Mouse (Mus musculus): ENCODE measurements around the gene Slx1b. TPM values are rescaled to one million over a fixed set of nuclear protein-coding genes. Genes with fewer than 3 reads are reported as not detected.

Slx1b gene
- polyA plus RNA-seq, 1 experiment from 2014 or later: 6.1 TPM

DNA sequence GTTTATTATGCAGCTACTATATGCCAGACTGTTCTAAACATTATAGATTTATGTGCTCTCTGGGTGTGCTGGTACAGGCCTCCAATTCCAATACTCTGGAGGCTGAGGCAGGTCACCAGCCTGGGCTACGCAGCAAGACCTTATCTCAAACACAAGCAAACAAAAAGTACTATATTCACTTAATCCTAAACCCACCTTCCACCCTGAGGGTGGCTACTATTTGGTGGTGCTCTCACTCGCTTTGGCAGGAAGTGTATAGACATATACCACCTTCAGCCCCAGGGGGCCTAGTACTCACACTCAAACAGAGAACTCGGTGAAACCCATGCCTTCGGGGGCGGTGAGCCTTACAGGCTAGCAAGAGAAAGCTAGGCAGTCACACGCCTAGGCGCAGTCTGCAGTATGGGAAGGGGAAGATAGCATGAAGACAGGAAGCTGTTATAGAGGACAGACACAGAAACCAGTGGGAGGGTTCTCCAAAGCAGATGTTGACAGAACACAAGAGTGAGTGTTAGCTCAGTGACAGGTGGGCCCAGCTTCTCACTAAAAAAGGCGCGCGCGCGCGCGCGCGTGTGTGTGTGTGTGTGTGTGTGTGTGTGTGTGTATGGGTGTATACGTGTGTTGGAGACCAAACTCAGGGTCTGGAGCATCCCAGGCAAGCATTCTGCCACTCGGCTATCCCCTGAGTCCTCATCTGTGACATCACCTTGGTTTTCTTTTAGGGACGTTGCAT lies 12.0 kb upstream of the Slx1b start, which contains the start of gene Coro1a:
Coro1a (minus strand) TSS at position 346 of the 733 bp plus-strand sequence.
- WGBS (ENCODE audit: insufficient replicate concordance): 85% methylated on average over 19 of the region's 19 CpGs
- peaks cover 34% of the 10 kb centered on the region for H3K27me3 ChIP-seq (ENCODE audit: control insufficient read depth, insufficient read depth, low read length)
- H3K9me3 ChIP-seq (replicated peaks; ENCODE audit: control insufficient read depth, low read length): no peaks in the 10 kb centered on the region; the same call in 1 of the 2 replicates
- H3K4me3 ChIP-seq (ENCODE audit: low read depth, low read length): no peak within 1 kb of the TSS
- no peak within 1 kb of the TSS for H3K9ac ChIP-seq (ENCODE audit: low read depth, low read length)
- H3K36me3 ChIP-seq (ENCODE audit: control insufficient read depth, insufficient read depth, low read length): no peaks in the 10 kb centered on the region
- H3K4me2 ChIP-seq: no peak within 1 kb of the TSS
- ATAC-seq (replicated peaks; ENCODE audit: insufficient number of reproducible peaks, low FRiP score, low TSS enrichment): no peak
- H3K27ac ChIP-seq (ENCODE audit: low read depth, low read length): no peak within 1 kb of the TSS
- peaks cover 7% of the 10 kb centered on the region for H3K4me1 ChIP-seq (ENCODE audit: control insufficient read depth, insufficient read depth, low read length)

GRCm38 (mm10) chr7:126704121-126704980 lies 8.8 kb upstream of the Slx1b start:
- Histone ChIP-seq H3K4me1 (ENCODE audit: control insufficient read depth, insufficient read depth, low read length) (peaks cover 13% of the 10 kb centered on the region), H3K4me2 (peak overlapping the region; percentile 78), H3K9me3 (replicated peaks; ENCODE audit: control insufficient read depth, low read length) (no peaks in the 10 kb centered on the region; the same call in 1 of the 2 replicates), H3K27me3 (ENCODE audit: control insufficient read depth, insufficient read depth, low read length) (peaks cover 41% of the 10 kb centered on the region), H3K9ac (ENCODE audit: low read depth, low read length) (peak overlapping the region; percentile 60), H3K36me3 (ENCODE audit: control insufficient read depth, insufficient read depth, low read length) (no peaks in the 10 kb centered on the region), H3K27ac (ENCODE audit: low read depth, low read length) (no peak overlapping the region), H3K4me3 (ENCODE audit: low read depth, low read length) (peak overlapping the region; percentile 48)
- ATAC-seq (replicated peaks; ENCODE audit: insufficient number of reproducible peaks, low FRiP score, low TSS enrichment): peak; percentile 23; the same call in 1 of the 2 replicates
- WGBS (ENCODE audit: insufficient replicate concordance): 3% methylated on average over 39 of the region's 39 CpGs

- no peak for ATAC-seq (replicated peaks; ENCODE audit: insufficient number of reproducible peaks, low FRiP score, low TSS enrichment)
- Histone ChIP-seq H3K27ac (ENCODE audit: low read depth, low read length) (no peak overlapping the region), H3K4me3 (ENCODE audit: low read depth, low read length) (peak overlapping the region; percentile 48; the same call in 1 of the 2 replicates), H3K4me1 (ENCODE audit: control insufficient read depth, insufficient read depth, low read length) (peaks cover 13% of the 10 kb centered on the region), H3K36me3 (ENCODE audit: control insufficient read depth, insufficient read depth, low read length) (no peaks in the 10 kb centered on the region), H3K9me3 (replicated peaks; ENCODE audit: control insufficient read depth, low read length) (no peaks in the 10 kb centered on the region), H3K9ac (ENCODE audit: low read depth, low read length) (no peak overlapping the region), H3K4me2 (peak overlapping the region; percentile 78), H3K27me3 (ENCODE audit: control insufficient read depth, insufficient read depth, low read length) (peaks cover 41% of the 10 kb centered on the region)
- WGBS (ENCODE audit: insufficient replicate concordance): 24% methylated on average over 7 of the region's 7 CpGs
Measured at GRCm38 (mm10) chr7:126703757-126704077, 8.1 kb upstream of the Slx1b start.

GRCm38 (mm10) chr7:126702861-126703756 lies 7.5 kb upstream of the Slx1b start:
- ATAC-seq (replicated peaks; ENCODE audit: insufficient number of reproducible peaks, low FRiP score, low TSS enrichment): no peak
- Histone ChIP-seq H3K27ac (ENCODE audit: low read depth, low read length) (no peak overlapping the region), H3K4me2 (no peak overlapping the region), H3K9me3 (replicated peaks; ENCODE audit: control insufficient read depth, low read length) (no peaks in the 10 kb centered on the region), H3K36me3 (ENCODE audit: control insufficient read depth, insufficient read depth, low read length) (no peaks in the 10 kb centered on the region), H3K27me3 (ENCODE audit: control insufficient read depth, insufficient read depth, low read length) (peaks cover 41% of the 10 kb centered on the region), H3K4me1 (ENCODE audit: control insufficient read depth, insufficient read depth, low read length) (peaks cover 13% of the 10 kb centered on the region), H3K4me3 (ENCODE audit: low read depth, low read length) (no peak overlapping the region), H3K9ac (ENCODE audit: low read depth, low read length) (no peak overlapping the region)
- WGBS (ENCODE audit: insufficient replicate concordance): 74% methylated on average over 12 of the region's 12 CpGs

GRCm38 (mm10) chr7:126702358-126702757 lies 6.8 kb upstream of the Slx1b start:
- ATAC-seq (replicated peaks; ENCODE audit: insufficient number of reproducible peaks, low FRiP score, low TSS enrichment): no peak
- Histone ChIP-seq H3K27me3 (ENCODE audit: control insufficient read depth, insufficient read depth, low read length) (peaks cover 41% of the 10 kb centered on the region), H3K9ac (ENCODE audit: low read depth, low read length) (no peak overlapping the region)

DNA sequence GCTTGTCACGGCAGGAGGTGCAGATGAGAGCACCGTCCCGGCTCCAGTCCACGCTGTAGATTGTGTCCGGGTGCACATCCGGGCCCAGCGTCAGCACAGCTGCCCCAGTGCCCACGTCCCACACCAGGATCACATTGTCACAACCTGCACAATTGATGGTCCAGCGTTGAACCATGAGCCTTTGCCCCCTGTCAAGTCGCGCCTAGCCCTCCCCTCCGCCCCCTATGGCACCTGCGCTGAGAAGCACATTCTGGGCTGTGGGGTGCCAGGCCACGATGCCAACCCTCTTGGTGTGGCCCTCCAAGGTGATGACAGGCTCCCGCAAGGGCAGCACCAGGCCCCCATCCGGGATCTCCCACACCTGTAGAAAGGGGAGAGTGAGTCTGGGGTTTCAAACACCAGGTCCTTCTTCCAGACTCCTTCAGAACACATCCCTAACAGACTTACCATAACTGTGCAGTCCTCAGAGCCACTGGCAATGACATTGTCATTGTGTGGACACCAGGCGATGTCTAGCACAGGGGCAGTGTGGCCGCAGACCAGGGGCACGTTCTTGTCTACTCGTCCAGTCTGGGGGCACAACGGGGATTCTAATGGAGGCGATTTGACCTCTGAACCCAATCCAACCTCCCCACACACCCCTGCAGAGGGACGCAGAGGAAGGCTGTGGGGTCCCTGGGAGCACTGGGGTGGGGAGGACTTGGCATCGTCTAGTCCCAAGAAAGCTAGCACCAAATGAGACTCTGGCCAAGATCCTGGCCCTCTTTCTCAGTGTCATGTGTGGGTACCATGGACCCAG lies 6.2 kb upstream of the Slx1b start:
- ATAC-seq (replicated peaks; ENCODE audit: insufficient number of reproducible peaks, low FRiP score, low TSS enrichment): no peak
- H3K9me3 ChIP-seq (replicated peaks; ENCODE audit: control insufficient read depth, low read length): no peaks in the 10 kb centered on the region
- peaks cover 17% of the 10 kb centered on the region for H3K4me1 ChIP-seq (ENCODE audit: control insufficient read depth, insufficient read depth, low read length)
- no peak overlapping the region for H3K9ac ChIP-seq (ENCODE audit: low read depth, low read length)
- peaks cover 41% of the 10 kb centered on the region for H3K27me3 ChIP-seq (ENCODE audit: control insufficient read depth, insufficient read depth, low read length)
- peak overlapping the region; percentile 52 for H3K4me2 ChIP-seq
- no peaks in the 10 kb centered on the region for H3K36me3 ChIP-seq (ENCODE audit: control insufficient read depth, insufficient read depth, low read length)
- 55% methylated on average over 24 of the region's 24 CpGs for WGBS (ENCODE audit: insufficient replicate concordance)
- H3K4me3 ChIP-seq (ENCODE audit: low read depth, low read length): no peak overlapping the region
- H3K27ac ChIP-seq (ENCODE audit: low read depth, low read length): no peak overlapping the region

More at GRCm38 (mm10) chr7:126702358-126702757, 6.8 kb upstream of the Slx1b start:
- H3K36me3 ChIP-seq (ENCODE audit: control insufficient read depth, insufficient read depth, low read length): no peaks in the 10 kb centered on the region
- no peak overlapping the region for H3K4me3 ChIP-seq (ENCODE audit: low read depth, low read length)
- no peak overlapping the region for H3K27ac ChIP-seq (ENCODE audit: low read depth, low read length)
- peaks cover 13% of the 10 kb centered on the region for H3K4me1 ChIP-seq (ENCODE audit: control insufficient read depth, insufficient read depth, low read length)
- H3K9me3 ChIP-seq (replicated peaks; ENCODE audit: control insufficient read depth, low read length): no peaks in the 10 kb centered on the region
- H3K4me2 ChIP-seq: no peak overlapping the region
- 70% methylated on average over 6 of the region's 6 CpGs for WGBS (ENCODE audit: insufficient replicate concordance)

DNA sequence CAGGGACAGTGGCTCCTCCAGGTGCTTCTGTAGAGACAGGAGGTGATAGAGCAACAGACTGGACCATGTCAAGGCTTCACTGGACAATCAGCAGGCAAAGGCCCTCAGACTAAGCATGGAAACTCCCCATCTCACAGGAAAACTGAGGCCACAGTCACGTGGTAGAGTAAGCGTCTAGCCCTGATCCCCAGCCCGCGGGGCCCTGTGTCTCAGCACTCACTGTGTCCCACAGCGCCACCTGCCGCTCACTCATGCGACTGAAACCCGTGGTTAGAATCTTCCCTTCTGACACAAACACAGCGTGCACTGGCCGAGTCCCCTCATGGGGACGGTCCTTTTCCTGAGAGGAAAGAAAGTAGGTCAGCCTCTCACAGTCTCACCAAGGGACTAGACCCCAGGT lies 5.5 kb upstream of the Slx1b start:
- H3K4me1 ChIP-seq (ENCODE audit: control insufficient read depth, insufficient read depth, low read length): peaks cover 23% of the 10 kb centered on the region
- no peaks in the 10 kb centered on the region for H3K36me3 ChIP-seq (ENCODE audit: control insufficient read depth, insufficient read depth, low read length)
- no peak overlapping the region for H3K27ac ChIP-seq (ENCODE audit: low read depth, low read length)
- H3K27me3 ChIP-seq (ENCODE audit: control insufficient read depth, insufficient read depth, low read length): peaks cover 39% of the 10 kb centered on the region
- no peaks in the 10 kb centered on the region for H3K9me3 ChIP-seq (replicated peaks; ENCODE audit: control insufficient read depth, low read length)
- no peak overlapping the region for H3K4me3 ChIP-seq (ENCODE audit: low read depth, low read length)
- peak overlapping the region; percentile 52 for H3K4me2 ChIP-seq
- ATAC-seq (replicated peaks; ENCODE audit: insufficient number of reproducible peaks, low FRiP score, low TSS enrichment): 0 out of 2 replicates have a peak, but pooled peaks have one; percentile 32
- no peak overlapping the region for H3K9ac ChIP-seq (ENCODE audit: low read depth, low read length)
- under 1% methylated on average over 11 of the region's 11 CpGs for WGBS (ENCODE audit: insufficient replicate concordance)
